Mouse (Mus musculus): ENCODE measurements around the gene Gm45753. TPM values are rescaled to one million over a fixed set of nuclear protein-coding genes. Genes with fewer than 3 reads are reported as not detected.

Gene Gm45753
- total RNA-seq, 2 experiments from 2014 or later = not detected

Other genes starting within 250 kb of the Gm45753 start
- not detected for gene Mtnr1a, start 239.3 kb downstream of the Gm45753 start, total RNA-seq (2021)
- gene F11, start 46.4 kb downstream of the Gm45753 start, total RNA-seq (2021) = not detected
- under 1 TPM in 1 of 2 experiments, not detected in 1; 0.05 TPM for gene Klkb1, start 13.6 kb downstream of the Gm45753 start, total RNA-seq (2021)
- 1 to 10 TPM; 7.7 TPM for gene Cyp4v3, start 24.8 kb upstream of the Gm45753 start, total RNA-seq (2021)
- gene Fam149a, start 73.8 kb upstream of the Gm45753 start, total RNA-seq (2021) = 10 to 100 TPM; 12.8 to 13.6 TPM
- 10 to 100 TPM in 1 of 2 experiments, 1 to 10 TPM in 1; 9.8 to 12.5 TPM for gene Tlr3, start 102.6 kb upstream of the Gm45753 start, total RNA-seq (2021)
- 100 to 1,000 TPM; 150 to 200 TPM for gene Sorbs2, start 199.3 kb upstream of the Gm45753 start, total RNA-seq (2021)